Mouse (Mus musculus) ES-Bruce4 (cell line): Measurements from ENCODE around the gene Plpp1.

Source experiments
- CTCF ChIP-seq: IDR thresholded peaks from one replicate; pipeline ENCODE4 v1.8.1; 2011; ENCODE audit warnings: low read depth, low read length
- EP300 ChIP-seq: IDR thresholded peaks from 2 replicates; pipeline ENCODE4 v1.6.1; 2011; ENCODE audit warnings: low read depth, low read length; ENCODE audit not compliant: insufficient read depth
- POLR2A ChIP-seq: IDR thresholded peaks from one replicate; pipeline ENCODE4 v1.8.1; 2011; ENCODE audit warnings: low read length; ENCODE audit not compliant: insufficient read depth

DNA sequence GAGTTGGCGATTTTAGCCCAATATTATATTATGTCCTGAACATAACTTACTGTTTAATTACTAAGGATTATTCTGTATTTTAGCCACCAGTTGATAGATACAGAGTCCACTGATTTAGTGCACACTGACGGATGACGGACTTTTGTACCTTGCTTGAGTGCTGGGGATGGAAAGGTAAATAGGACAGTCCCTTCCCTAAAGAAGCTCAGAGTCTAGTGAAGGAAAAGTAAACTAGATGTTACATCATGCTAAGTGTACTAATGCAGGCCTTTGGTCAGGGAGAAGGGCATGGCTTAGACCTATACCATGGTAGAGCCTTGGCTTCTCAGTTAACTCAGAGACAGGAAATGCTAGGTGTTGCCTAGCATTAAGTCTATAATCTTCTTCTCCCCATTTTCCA, 4.9 kb downstream of the Plpp1 start:
- TF ChIP-seq POLR2A = no peak
- no peak for TF ChIP-seq CTCF
- TF ChIP-seq EP300 = no peak
